Mouse (Mus musculus) cerebellum, adult 9-11 months (tissue): ENCODE results near the gene Stxbp2.
"Not testable (repeated sequence)": the region's sequence is repeated elsewhere in the genome, so short reads cannot be mapped to it uniquely, and the experiment has no call there.

Experiments
- DNase-seq: peaks from one replicate; pipeline ENCODE4 v3.0.0; 2022

The Stxbp2 gene

DNA sequence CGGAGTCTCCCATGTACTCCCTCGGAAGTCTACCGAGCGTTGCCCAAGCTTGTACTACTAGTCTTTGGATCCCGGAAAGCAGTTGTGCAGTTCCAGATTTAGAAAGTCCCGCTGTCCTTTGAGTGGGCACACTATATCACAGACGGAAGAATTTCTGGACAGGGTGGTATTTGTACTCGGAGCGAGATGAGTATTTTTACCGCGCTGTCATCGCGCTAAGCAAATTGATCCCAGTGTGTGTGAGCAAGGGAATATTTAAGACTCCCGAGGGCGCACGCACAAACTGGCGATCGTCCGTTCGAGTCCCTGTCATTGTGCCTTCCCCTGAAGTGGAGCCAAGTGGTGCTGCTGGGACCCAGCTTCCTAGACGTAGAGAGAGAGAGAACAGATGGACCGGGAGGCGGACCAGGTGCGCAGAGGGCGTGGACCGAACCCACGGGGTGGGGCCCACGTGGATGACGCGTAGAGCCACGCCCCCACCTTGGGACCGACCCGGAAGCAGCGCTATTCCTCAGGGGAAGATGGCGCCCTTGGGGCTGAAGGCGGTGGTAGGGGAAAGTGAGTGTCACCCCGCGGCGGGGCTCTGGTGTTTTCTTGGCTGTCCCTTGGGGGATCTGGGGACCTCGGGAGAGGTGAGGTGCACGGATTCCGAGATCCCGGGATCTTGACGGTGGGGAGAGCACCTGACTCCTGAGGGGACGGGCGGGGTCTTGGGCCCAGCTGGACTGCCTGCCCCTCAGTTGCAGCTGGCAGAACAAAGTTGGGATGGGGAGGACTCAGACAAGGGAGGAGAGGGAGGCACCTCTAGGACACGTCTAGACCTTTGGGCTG is at the start of gene Stxbp2:
Gene Stxbp2, plus strand, starts transcription at position 309 of the 831 bp plus-strand sequence.
- DNase-seq = peak; percentile 87

- DNase-seq = not testable (repeated sequence)
Observed at GRCm38 (mm10) chr8:3581961-3582360, 48.8 kb upstream of the Stxbp2 start.

DNA sequence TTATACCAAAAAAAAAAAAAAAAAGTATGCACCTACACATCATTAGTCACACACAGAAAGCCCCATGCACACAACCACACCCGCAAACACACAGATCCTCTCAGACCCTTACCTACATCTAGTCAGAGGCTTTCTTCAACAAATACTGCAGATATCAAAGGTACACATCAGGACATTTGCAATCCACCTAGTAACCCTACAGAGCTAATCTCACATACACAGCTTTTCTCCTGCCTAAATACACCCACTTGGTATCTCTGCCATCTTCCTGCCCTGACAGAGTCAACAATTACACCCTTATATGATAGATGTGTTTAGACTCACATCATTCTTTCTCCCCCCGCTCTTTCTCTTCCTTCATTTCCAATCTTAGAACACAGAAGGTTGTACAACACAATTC is 44.3 kb upstream of the Stxbp2 start:
- DNase-seq = no peak

DNA sequence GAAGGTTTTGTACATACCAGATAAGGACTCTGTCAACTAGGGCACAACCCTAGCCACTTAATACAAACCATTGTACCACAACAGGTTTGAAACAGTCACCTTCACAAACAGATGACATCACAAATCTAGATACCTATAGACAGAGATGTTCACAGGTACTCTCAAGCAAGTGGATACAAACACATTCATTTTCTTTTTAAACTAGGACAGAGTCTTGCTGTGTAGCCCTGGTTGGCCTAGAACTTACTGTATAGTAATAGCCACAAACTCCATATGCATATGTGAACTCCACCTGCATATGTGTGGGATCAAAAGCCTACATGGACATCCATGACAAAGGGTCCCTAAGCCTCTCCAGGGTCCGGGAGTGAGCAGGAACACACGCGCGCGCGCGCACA is 43.8 kb upstream of the Stxbp2 start, which contains the start of gene Camsap3:
Gene Camsap3, plus strand, starts transcription at position 301 of the 398 bp plus-strand sequence.
- DNase-seq = no peak

GRCm38 (mm10) chr8:3587391-3588257 is 43.1 kb upstream of the Stxbp2 start:
- DNase-seq = peak; percentile 80

DNA sequence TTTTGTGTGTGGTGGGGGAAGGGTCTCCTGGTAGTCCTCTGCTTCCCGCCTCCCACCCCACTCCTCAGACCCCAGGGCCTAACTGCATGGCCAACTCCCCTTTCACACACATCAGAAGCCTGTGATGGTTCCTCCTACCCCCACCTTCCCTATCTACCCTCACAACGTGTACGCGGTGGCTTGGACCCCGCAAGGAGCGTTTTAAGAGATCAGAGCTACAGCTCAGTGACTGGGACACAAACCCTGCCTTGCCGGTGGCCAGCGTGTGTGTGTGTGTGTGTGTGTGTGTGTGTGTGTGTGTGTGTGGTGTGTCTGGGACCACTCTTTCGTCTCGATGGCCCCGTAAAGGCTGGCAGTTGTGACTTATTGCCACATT is 42.5 kb upstream of the Stxbp2 start:
- DNase-seq = no peak

GRCm38 (mm10) chr8:3593470-3593869 is 37.3 kb upstream of the Stxbp2 start:
- DNase-seq = peak; percentile 49

- no peak for DNase-seq
Observed at GRCm38 (mm10) chr8:3594466-3594865, 36.3 kb upstream of the Stxbp2 start.

GRCm38 (mm10) chr8:3598054-3598453 is 32.7 kb upstream of the Stxbp2 start:
- no peak for DNase-seq

DNA sequence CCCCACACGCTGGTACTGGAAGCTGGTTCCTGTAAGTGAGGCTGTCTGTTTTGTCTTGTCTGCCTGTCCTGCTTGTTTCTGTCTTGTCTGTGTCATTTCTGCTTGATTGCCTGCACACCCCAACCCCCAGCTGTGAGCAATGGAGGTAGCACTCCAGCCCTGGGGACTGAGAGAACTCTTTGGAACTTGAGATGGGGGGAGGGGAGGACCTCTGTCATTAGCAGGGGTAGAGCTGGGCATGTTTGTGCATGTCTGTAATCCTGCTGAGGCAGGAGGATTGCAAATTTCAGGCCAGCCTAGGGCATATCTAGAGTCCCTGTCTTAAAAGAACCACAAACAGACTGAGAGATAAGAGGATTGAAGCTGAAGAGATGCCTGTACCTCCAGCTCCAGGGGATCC is 31.5 kb upstream of the Stxbp2 start:
- no peak for DNase-seq

DNA sequence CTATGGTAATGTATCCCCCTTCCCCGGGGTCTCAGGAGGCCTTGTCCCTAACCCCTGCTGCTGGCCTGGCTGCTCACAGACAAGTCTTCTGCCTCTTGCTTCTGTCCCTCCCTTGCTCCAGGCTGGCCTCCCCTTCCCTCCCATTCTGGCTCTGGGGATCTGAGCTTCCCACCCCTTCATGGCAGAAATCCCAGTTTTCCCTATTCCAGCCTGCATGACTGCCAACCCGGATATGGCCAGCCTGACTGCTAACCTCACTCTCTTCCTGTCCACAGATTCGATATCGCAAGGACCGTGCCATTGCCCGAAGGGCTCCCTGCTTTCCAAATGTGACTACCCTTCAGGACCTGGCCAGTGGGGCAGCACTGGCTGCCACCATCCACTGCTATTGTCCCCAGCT is 30.4 kb upstream of the Stxbp2 start:
- DNase-seq = no peak

DNA sequence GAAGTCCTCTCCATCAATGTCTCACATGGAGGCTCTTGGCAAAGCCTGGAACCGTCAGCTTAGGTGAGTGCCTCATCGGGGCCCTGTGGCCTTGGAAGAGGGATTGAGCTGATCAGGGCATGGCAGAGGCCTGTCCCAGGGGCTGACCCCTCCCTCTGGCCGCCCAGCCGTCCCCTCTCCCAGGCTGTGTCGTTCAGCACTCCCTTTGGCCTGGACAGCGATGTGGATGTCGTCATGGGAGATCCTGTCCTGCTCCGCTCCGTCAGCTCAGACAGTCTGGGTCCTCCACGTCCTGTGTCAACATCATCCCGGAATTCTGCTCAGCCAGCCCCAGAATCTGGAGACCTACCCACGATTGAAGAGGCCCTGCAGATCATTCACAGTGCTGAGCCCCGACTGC is 27.3 kb upstream of the Stxbp2 start:
- no peak for DNase-seq

DNA sequence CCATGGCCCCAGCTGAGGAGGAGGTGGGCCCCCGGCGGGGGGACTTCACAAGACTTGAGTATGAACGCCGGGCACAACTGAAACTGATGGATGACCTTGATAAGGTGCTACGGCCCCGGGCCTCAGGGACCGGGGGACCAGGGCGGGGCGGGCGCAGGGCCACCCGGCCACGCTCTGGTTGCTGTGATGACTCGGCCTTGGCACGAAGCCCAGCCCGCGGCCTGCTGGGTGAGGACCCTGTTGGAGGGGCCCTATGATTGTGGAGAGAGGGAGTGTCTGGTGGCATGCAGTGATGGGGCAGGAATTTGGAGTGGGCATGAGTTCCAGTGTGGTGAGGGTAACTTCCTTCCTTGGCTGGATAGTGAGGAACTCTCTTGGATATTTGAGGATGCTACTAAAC is 24.2 kb upstream of the Stxbp2 start:
- DNase-seq = peak; percentile 29

- no peak for DNase-seq
Observed at GRCm38 (mm10) chr8:3607822-3608221, 22.9 kb upstream of the Stxbp2 start.

- no peak for DNase-seq
Observed at GRCm38 (mm10) chr8:3609046-3609815, 21.5 kb upstream of the Stxbp2 start.

DNA sequence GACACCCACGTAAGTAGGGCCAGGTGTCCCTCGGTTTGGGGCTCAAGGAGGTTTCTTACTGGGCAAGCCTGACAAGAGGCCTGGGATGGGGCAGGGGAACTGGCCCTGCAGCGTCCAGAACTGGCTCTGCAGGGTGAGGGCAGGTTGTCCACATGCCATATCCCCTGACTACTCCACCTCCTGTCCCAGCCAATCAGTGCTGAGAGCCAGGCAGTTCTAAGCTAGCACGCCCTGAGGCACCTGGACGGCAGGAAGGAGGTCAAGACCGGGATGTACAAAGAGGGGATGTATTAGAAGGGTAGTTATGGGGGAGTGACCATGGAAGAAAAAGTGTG is 21.0 kb upstream of the Stxbp2 start:
- no peak for DNase-seq

DNA sequence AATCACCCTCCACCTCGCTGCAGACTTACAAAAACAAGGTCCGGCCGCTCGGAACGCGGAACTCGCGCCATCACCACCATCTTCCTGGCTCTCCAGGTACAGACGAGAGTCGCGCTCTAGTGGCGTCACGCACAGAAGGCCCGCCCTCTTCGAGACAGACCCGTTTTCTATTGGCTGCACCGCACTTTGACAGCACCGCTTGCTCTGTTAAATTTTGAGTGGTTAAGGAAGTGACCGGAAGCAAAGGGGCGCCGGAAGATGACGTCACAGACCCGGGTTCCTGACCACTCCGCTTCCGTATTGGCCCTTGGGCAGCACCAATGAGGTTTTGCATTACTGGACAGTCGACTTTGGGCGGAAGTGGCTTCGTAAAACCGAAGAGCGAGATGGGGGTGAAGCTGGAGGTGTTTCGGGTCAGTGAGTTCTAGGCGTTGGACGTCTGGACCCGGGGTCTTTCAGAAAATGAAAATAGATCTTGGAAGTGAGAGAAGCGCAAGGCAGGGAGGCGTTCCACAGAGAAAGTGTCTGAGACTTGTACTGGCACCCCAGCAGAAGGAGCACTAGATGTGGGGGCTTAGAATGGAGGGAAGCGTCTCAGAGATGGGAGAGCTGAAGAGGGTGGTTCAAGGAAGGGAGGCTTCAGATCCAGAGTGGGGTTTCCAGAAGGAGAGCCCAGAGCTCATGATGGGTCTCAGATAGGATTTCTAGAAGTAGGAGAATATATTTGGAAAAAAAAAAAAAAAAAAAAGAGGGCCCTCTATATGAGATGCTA is 9.4 kb upstream of the Stxbp2 start, which contains the start of the genes Xab2 and Pet100:
Gene Xab2, minus strand, starts transcription at position 118 of the 772 bp plus-strand sequence.
Gene Pet100, plus strand, starts transcription at position 350 of the 772 bp plus-strand sequence.
- peak; percentile 100 for DNase-seq

DNA sequence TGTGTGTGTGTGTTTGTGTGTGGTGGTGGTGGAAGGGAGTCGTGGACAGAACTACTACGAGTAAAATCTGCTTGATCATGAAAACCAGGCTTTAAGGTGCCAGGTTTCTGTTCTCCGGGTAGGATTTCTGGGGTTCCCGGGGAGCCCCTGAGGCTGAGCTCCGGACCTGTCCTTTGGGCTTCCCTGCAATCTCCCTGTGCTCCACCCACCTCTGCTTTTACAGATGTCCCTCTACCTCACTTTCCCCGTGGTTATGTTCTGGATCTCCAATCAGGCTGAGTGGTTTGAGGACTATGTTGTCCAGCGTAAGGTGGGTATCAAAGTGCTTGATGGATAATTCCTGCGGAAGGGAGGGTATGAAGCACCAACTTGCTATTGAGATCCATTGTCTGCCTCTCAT is 8.6 kb upstream of the Stxbp2 start:
- peak; percentile 44 for DNase-seq

GRCm38 (mm10) chr8:3625445-3625844 is 5.3 kb upstream of the Stxbp2 start, which contains the start of gene Pcp2:
Pcp2 (minus strand) TSS chr8:3625545.
- DNase-seq = no peak

DNA sequence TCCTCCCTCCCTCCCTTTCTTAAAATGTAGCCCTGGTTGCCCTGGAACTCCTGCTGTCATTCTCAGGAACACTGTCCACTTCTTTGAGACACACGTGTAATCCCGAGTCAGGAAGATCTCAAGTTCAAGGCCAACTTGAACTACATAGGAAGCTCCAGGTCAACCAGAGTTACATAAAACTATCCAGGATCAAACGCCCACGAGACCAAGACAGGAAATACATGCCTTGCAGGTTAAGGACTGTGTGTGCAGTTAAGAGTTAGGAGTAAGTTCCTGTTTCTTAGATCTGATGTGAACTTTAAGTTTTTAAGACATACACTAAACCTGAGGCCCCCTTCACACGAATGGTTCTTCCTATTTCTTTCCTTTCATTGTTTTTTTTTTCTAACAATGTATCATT is 3.8 kb upstream of the Stxbp2 start:
- DNase-seq = no peak

DNA sequence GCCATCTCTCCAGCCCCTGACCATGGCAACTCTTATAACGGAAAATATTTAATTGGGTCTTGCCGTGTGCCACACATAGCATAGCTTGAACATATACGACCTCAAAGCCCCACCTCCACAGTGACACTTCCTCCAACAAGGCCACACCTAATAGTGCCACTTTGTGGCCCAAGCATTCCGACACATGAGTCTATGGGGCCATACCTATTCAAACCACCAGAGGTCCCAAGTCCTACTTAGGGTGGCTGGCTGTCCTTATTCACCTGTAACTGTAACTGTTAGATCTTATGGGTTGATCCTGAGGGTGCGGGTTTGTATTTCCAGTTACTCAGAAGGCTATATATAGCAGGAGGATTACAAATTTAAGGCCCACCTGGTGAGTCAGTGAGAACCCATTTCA is 2.7 kb upstream of the Stxbp2 start:
- no peak for DNase-seq

DNA sequence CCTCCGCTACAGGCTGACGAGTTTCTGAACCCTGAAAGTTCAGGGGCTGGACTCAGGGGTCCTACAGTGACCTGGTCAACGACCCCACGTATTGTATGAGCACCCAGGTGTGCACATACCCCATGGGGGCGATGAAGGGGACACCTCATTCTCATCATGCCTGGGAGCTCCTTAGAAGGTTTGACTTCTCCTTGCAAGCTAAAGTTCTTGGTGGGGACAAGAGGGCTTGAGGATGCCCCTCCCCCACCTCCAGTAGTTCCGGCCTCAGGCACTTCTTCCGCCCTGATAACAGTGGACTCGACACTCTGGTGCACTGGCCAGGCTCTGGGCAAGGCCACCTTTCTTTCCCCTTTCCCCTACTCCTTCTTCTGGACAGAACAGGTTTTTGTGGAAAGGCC is 722 bp downstream of the Stxbp2 start:
- no peak for DNase-seq
